Mouse (Mus musculus) hindbrain, embryonic 15.5 days (tissue): ENCODE measurements around the gene Fcgr3. TPM values are rescaled to one million over a fixed set of nuclear protein-coding genes. Genes with fewer than 3 reads are reported as not detected.

Source experiments
- ATAC-seq: fragments of 200-750 bp; cut with Nextera tagmentation; 2 replicates; pipeline ENCODE4 v1.8.0; 2017; ENCODE audit warnings: low read depth, moderate number of reproducible peaks, moderate TSS enrichment; ENCODE audit not compliant: low FRiP score
- H3K27ac ChIP-seq: fragments of 300-500 bp; sonication (generic); replicated peaks from 2 replicates; pipeline ENCODE4 v1.5.1; 2015; ENCODE audit warnings: mild to moderate bottlenecking, inconsistent platforms
- H3K27me3 ChIP-seq: fragments of 300-500 bp; sonication (generic); 2 replicates; pipeline ENCODE4 v1.6.1; 2015; ENCODE audit warnings: control low read depth, inconsistent platforms
- H3K36me3 ChIP-seq: fragments of 300-500 bp; sonication (generic); 2 replicates; pipeline ENCODE4 v1.6.1; 2015; ENCODE audit warnings: control low read depth, inconsistent platforms
- H3K4me1 ChIP-seq: fragments of 300-500 bp; sonication (generic); replicated peaks from 2 replicates; pipeline ENCODE4 v1.6.1; 2015; ENCODE audit warnings: control low read depth, inconsistent platforms
- H3K4me2 ChIP-seq: fragments of 300-500 bp; sonication (generic); 2 replicates; pipeline ENCODE4 v1.6.1; 2015; ENCODE audit warnings: moderate library complexity, mild to moderate bottlenecking, inconsistent platforms
- H3K4me3 ChIP-seq: fragments of 300-500 bp; sonication (generic); 2 replicates; pipeline ENCODE4 v1.5.1; 2015; ENCODE audit warnings: mild to moderate bottlenecking, inconsistent platforms
- H3K9ac ChIP-seq: fragments of 300-500 bp; sonication (generic); 2 replicates; pipeline ENCODE4 v1.6.1; 2015; ENCODE audit warnings: inconsistent platforms
- H3K9me3 ChIP-seq: fragments of 300-500 bp; sonication (generic); 2 replicates; pipeline ENCODE4 v1.6.1; 2016; ENCODE audit warnings: control low read depth, inconsistent platforms
- WGBS: fragments of 180-500 bp; shearing (Covaris S2); methylation state at CpG from one replicate; pipeline ENCODE4 v1.1.7; 2015; 5-methylcytosine and 5-hydroxymethylcytosine counted together
- polyA plus RNA-seq: library from polyadenylated mRNA; unstranded; fragments of >200 nt; fragmentation: Nextera tagmentation; extraction: Ambion mirVana; gene quantifications from 2 replicates; pipeline ENCODE4 v1.2.1, GENCODE M21; 2015

The Fcgr3 gene
- polyA plus RNA-seq, 1 experiment from 2014 or later: 9.6 TPM

- no peak overlapping the region; the same call in 1 of the 2 replicates for H3K4me3 ChIP-seq
- no peaks in the 10 kb centered on the region for H3K36me3 ChIP-seq
- 86% methylated on average over 3 of the region's 3 CpGs for WGBS
- no peak overlapping the region for H3K27ac ChIP-seq
- no peak overlapping the region for H3K9ac ChIP-seq
- H3K4me1 ChIP-seq: peaks cover 29% of the 10 kb centered on the region
- ATAC-seq: no peak
- peaks cover 20% of the 10 kb centered on the region for H3K27me3 ChIP-seq
- no peak overlapping the region for H3K4me2 ChIP-seq
- H3K9me3 ChIP-seq: no peaks in the 10 kb centered on the region
Observed at GRCm38 (mm10) chr1:171031752-171032151, 33.0 kb downstream of the Fcgr3 start.

GRCm38 (mm10) chr1:171019311-171019950 is 45.3 kb downstream of the Fcgr3 start:
- no peak overlapping the region for H3K4me2 ChIP-seq
- H3K9me3 ChIP-seq: no peaks in the 10 kb centered on the region
- no peak overlapping the region for H3K27ac ChIP-seq
- no peaks in the 10 kb centered on the region for H3K27me3 ChIP-seq
- no peak for ATAC-seq
- 67% methylated on average over 7 of the region's 7 CpGs for WGBS
- no peak overlapping the region for H3K4me3 ChIP-seq
- H3K36me3 ChIP-seq: no peaks in the 10 kb centered on the region
- H3K9ac ChIP-seq: no peak overlapping the region
- no peaks in the 10 kb centered on the region for H3K4me1 ChIP-seq

GRCm38 (mm10) chr1:171018737-171019136 is 46.0 kb downstream of the Fcgr3 start, which contains the start of gene Fcgr4:
Gene Fcgr4, plus strand, starts transcription at chr1:171018920.
- 88% methylated on average over 2 of the region's 2 CpGs for WGBS
- no peaks in the 10 kb centered on the region for H3K4me1 ChIP-seq
- no peak for ATAC-seq
- H3K9ac ChIP-seq: no peak within 1 kb of the TSS
- no peaks in the 10 kb centered on the region for H3K27me3 ChIP-seq
- no peaks in the 10 kb centered on the region for H3K9me3 ChIP-seq
- H3K4me2 ChIP-seq: no peak within 1 kb of the TSS
- no peak within 1 kb of the TSS for H3K27ac ChIP-seq
- no peaks in the 10 kb centered on the region for H3K36me3 ChIP-seq
- H3K4me3 ChIP-seq: no peak within 1 kb of the TSS

- H3K27me3 ChIP-seq: no peaks in the 10 kb centered on the region
- 66% methylated on average over 6 of the region's 6 CpGs for WGBS
- H3K27ac ChIP-seq: no peak overlapping the region
- H3K9ac ChIP-seq: no peak overlapping the region
- no peaks in the 10 kb centered on the region for H3K9me3 ChIP-seq
- no peak for ATAC-seq
- H3K4me3 ChIP-seq: no peak overlapping the region
- H3K4me1 ChIP-seq: no peaks in the 10 kb centered on the region
- H3K4me2 ChIP-seq: no peak overlapping the region
- H3K36me3 ChIP-seq: no peaks in the 10 kb centered on the region
Observed at GRCm38 (mm10) chr1:171017468-171018158, 47.1 kb downstream of the Fcgr3 start.

GRCm38 (mm10) chr1:171016676-171017356 is 47.9 kb downstream of the Fcgr3 start:
- no peak for ATAC-seq

GRCm38 (mm10) chr1:171011733-171012132 is 53.0 kb downstream of the Fcgr3 start:
- Histone ChIP-seq H3K9me3 (no peaks in the 10 kb centered on the region), H3K4me3 (no peak overlapping the region), H3K9ac (no peak overlapping the region), H3K27me3 (no peaks in the 10 kb centered on the region), H3K36me3 (no peaks in the 10 kb centered on the region), H3K4me1 (no peaks in the 10 kb centered on the region), H3K4me2 (no peak overlapping the region), H3K27ac (no peak overlapping the region)
- no peak for ATAC-seq
- 85% methylated on average over 4 of the region's 4 CpGs for WGBS

More at GRCm38 (mm10) chr1:171016676-171017356, 47.9 kb downstream of the Fcgr3 start:
- Histone ChIP-seq H3K27me3 (no peaks in the 10 kb centered on the region), H3K4me3 (no peak overlapping the region), H3K27ac (no peak overlapping the region), H3K4me2 (no peak overlapping the region), H3K4me1 (no peaks in the 10 kb centered on the region), H3K9ac (no peak overlapping the region), H3K9me3 (no peaks in the 10 kb centered on the region), H3K36me3 (no peaks in the 10 kb centered on the region)
- 88% methylated on average over 6 of the region's 6 CpGs for WGBS

GRCm38 (mm10) chr1:171006905-171007304 is 57.8 kb downstream of the Fcgr3 start:
- Histone ChIP-seq H3K9ac (no peak overlapping the region), H3K4me3 (no peak overlapping the region), H3K9me3 (no peaks in the 10 kb centered on the region), H3K27me3 (no peaks in the 10 kb centered on the region), H3K4me2 (no peak overlapping the region), H3K36me3 (no peaks in the 10 kb centered on the region), H3K27ac (no peak overlapping the region), H3K4me1 (no peaks in the 10 kb centered on the region)
- no peak for ATAC-seq
- WGBS: 92% methylated on average over 2 of the region's 2 CpGs

GRCm38 (mm10) chr1:171006335-171006734 is 58.4 kb downstream of the Fcgr3 start:
- Histone ChIP-seq H3K4me3 (no peak overlapping the region), H3K4me2 (no peak overlapping the region), H3K9me3 (no peaks in the 10 kb centered on the region), H3K9ac (no peak overlapping the region), H3K36me3 (no peaks in the 10 kb centered on the region), H3K27me3 (no peaks in the 10 kb centered on the region), H3K27ac (no peak overlapping the region), H3K4me1 (no peaks in the 10 kb centered on the region)
- WGBS: 96% methylated on average over 4 of the region's 4 CpGs
- no peak for ATAC-seq

- no peaks in the 10 kb centered on the region for H3K36me3 ChIP-seq
- no peaks in the 10 kb centered on the region for H3K9me3 ChIP-seq
- no peaks in the 10 kb centered on the region for H3K27me3 ChIP-seq
- no peak overlapping the region for H3K4me2 ChIP-seq
- H3K4me1 ChIP-seq: no peaks in the 10 kb centered on the region
- no peak overlapping the region for H3K27ac ChIP-seq
- ATAC-seq: no peak
- no peak overlapping the region for H3K9ac ChIP-seq
- no peak overlapping the region for H3K4me3 ChIP-seq
Observed at GRCm38 (mm10) chr1:171005586-171005985, 59.1 kb downstream of the Fcgr3 start.

- H3K4me1 ChIP-seq: no peaks in the 10 kb centered on the region
- WGBS: 69% methylated on average over 6 of the region's 6 CpGs
- no peak overlapping the region for H3K27ac ChIP-seq
- H3K4me2 ChIP-seq: no peak overlapping the region
- no peaks in the 10 kb centered on the region for H3K9me3 ChIP-seq
- no peak overlapping the region for H3K4me3 ChIP-seq
- no peak overlapping the region for H3K9ac ChIP-seq
- H3K36me3 ChIP-seq: no peaks in the 10 kb centered on the region
- no peak for ATAC-seq
- no peaks in the 10 kb centered on the region for H3K27me3 ChIP-seq
Observed at GRCm38 (mm10) chr1:171005081-171005480, 59.7 kb downstream of the Fcgr3 start.
